Mouse (Mus musculus): ENCODE data around the gene Zbtb16. TPM values are rescaled to one million over a fixed set of nuclear protein-coding genes. Genes with fewer than 3 reads are reported as not detected.
A peak's percentile ranks its signal among the peaks of the same experiment; 100 is the strongest.

Gene Zbtb16
- total and polyA plus RNA-seq, 3 experiments = 15.7 to 150 (median 149) TPM

GRCm38 (mm10) chr9:48833493-48833892 lies 2.5 kb downstream of the Zbtb16 start:
- Histone ChIP-seq H3K79me2 (replicated peaks; ENCODE audit: control insufficient read depth, insufficient read depth, low read length) (peaks cover 6% of the 10 kb centered on the region), H3K27me3 (ENCODE audit: control insufficient read depth, insufficient read depth, low read length) (no peaks in the 10 kb centered on the region), H3K36me3 (ENCODE audit: control insufficient read depth, insufficient read depth, low read length) (peaks cover 36% of the 10 kb centered on the region), H3K4me1 (ENCODE audit: control insufficient read depth, insufficient read depth, low read length) (peaks cover 34% of the 10 kb centered on the region), H3K27ac (no peak overlapping the region), H3K4me3 (peak overlapping the region; percentile 89; the same call in 1 of the 2 replicates), H3K9ac (ENCODE audit: low read depth, low read length) (0 out of 2 replicates have a peak overlapping the region, but pooled peaks have one; percentile 9)
- DNase-seq = peak in 1 of 2 experiments; percentile 7
- WGBS = 90% methylated on average over 11 of the region's 11 CpGs
- TF ChIP-seq POLR2A (IDR thresholded peaks at IDR 0.05; ENCODE audit: insufficient read depth, low read depth, low read length) = no peak
- no peak for TF ChIP-seq CTCF (IDR thresholded peaks at IDR 0.05)
- no peak for TF ChIP-seq EP300 (IDR thresholded peaks at IDR 0.05; ENCODE audit: insufficient read depth, low read depth, low read length)
- intact Hi-C loops (cut with DNase I) = no loop called here

GRCm38 (mm10) chr9:48832473-48833100 lies 3.4 kb downstream of the Zbtb16 start:
- H3K4me1 ChIP-seq (ENCODE audit: control insufficient read depth, insufficient read depth, low read length) = peaks cover 34% of the 10 kb centered on the region
- H3K36me3 ChIP-seq (ENCODE audit: control insufficient read depth, insufficient read depth, low read length) = peaks cover 45% of the 10 kb centered on the region
- H3K9ac ChIP-seq (ENCODE audit: low read depth, low read length) = no peak overlapping the region
- no peak overlapping the region for H3K27ac ChIP-seq
- intact Hi-C loops (cut with DNase I) = no loop called here
- H3K27me3 ChIP-seq (ENCODE audit: control insufficient read depth, insufficient read depth, low read length) = no peaks in the 10 kb centered on the region
- 86% methylated on average over 20 of the region's 20 CpGs for WGBS
- DNase-seq = peak; percentile 19 to 34
- no peak overlapping the region for H3K4me3 ChIP-seq
- TF ChIP-seq CTCF (IDR thresholded peaks at IDR 0.05) (no peak), POLR2A (IDR thresholded peaks at IDR 0.05; ENCODE audit: insufficient read depth, low read depth, low read length) (no peak), EP300 (IDR thresholded peaks at IDR 0.05; ENCODE audit: insufficient read depth, low read depth, low read length) (no peak)
- peaks cover 6% of the 10 kb centered on the region for H3K79me2 ChIP-seq (replicated peaks; ENCODE audit: control insufficient read depth, insufficient read depth, low read length)

- Histone ChIP-seq H3K79me2 (replicated peaks; ENCODE audit: control insufficient read depth, insufficient read depth, low read length) (peaks cover 6% of the 10 kb centered on the region), H3K27ac (no peak overlapping the region), H3K27me3 (ENCODE audit: control insufficient read depth, insufficient read depth, low read length) (no peaks in the 10 kb centered on the region), H3K36me3 (ENCODE audit: control insufficient read depth, insufficient read depth, low read length) (peaks cover 51% of the 10 kb centered on the region), H3K9ac (ENCODE audit: low read depth, low read length) (peak overlapping the region; percentile 28), H3K4me3 (peak overlapping the region; percentile 34; the same call in 1 of the 2 replicates), H3K4me1 (ENCODE audit: control insufficient read depth, insufficient read depth, low read length) (peaks cover 37% of the 10 kb centered on the region)
- 85% methylated on average over 23 of the region's 23 CpGs for WGBS
- peak; percentile 12 to 40 for DNase-seq
- TF ChIP-seq EP300 (IDR thresholded peaks at IDR 0.05; ENCODE audit: insufficient read depth, low read depth, low read length) (0 out of 2 replicates have a peak, but pooled peaks have one; percentile 19), CTCF (IDR thresholded peaks at IDR 0.05) (no peak), POLR2A (IDR thresholded peaks at IDR 0.05; ENCODE audit: insufficient read depth, low read depth, low read length) (peak; percentile 15; the same call in 1 of the 2 replicates)
- intact Hi-C loops (cut with DNase I) = no loop called here
These were observed 4.2 kb downstream of the Zbtb16 start for GRCm38 (mm10) chr9:48831560-48832460.

- 55% methylated on average over 7 of the region's 7 CpGs for WGBS
- peaks cover 73% of the 10 kb centered on the region for H3K36me3 ChIP-seq (ENCODE audit: control insufficient read depth, insufficient read depth, low read length)
- no peak overlapping the region for H3K4me3 ChIP-seq
- peak in 1 of 2 experiments; percentile 20 for DNase-seq
- H3K4me1 ChIP-seq (ENCODE audit: control insufficient read depth, insufficient read depth, low read length) = peaks cover 53% of the 10 kb centered on the region
- H3K27me3 ChIP-seq (ENCODE audit: control insufficient read depth, insufficient read depth, low read length) = no peaks in the 10 kb centered on the region
- H3K79me2 ChIP-seq (replicated peaks; ENCODE audit: control insufficient read depth, insufficient read depth, low read length) = peaks cover 13% of the 10 kb centered on the region
- H3K27ac ChIP-seq = no peak overlapping the region
- no peak overlapping the region for H3K9ac ChIP-seq (ENCODE audit: low read depth, low read length)
- 0 out of 2 replicates have a peak, but pooled peaks have one; percentile 16 for TF ChIP-seq EP300 (IDR thresholded peaks at IDR 0.05; ENCODE audit: insufficient read depth, low read depth, low read length)
- TF ChIP-seq POLR2A (IDR thresholded peaks at IDR 0.05; ENCODE audit: insufficient read depth, low read depth, low read length) = no peak
- intact Hi-C loops (cut with DNase I) = no loop called here
These were observed 7.2 kb downstream of the Zbtb16 start for GRCm38 (mm10) chr9:48828839-48829238.

- Histone ChIP-seq H3K4me1 (ENCODE audit: control insufficient read depth, insufficient read depth, low read length) (peaks cover 52% of the 10 kb centered on the region), H3K36me3 (ENCODE audit: control insufficient read depth, insufficient read depth, low read length) (peaks cover 66% of the 10 kb centered on the region), H3K27ac (peak overlapping the region; percentile 26; the same call in 1 of the 2 replicates), H3K79me2 (replicated peaks; ENCODE audit: control insufficient read depth, insufficient read depth, low read length) (peaks cover 9% of the 10 kb centered on the region), H3K4me3 (no peak overlapping the region), H3K9ac (ENCODE audit: low read depth, low read length) (no peak overlapping the region), H3K27me3 (ENCODE audit: control insufficient read depth, insufficient read depth, low read length) (no peaks in the 10 kb centered on the region)
- intact Hi-C loops (cut with DNase I) = no loop called here
- DNase-seq = peak in 1 of 2 experiments; percentile 24
- 39% methylated on average over 7 of the region's 7 CpGs for WGBS
- TF ChIP-seq POLR2A (IDR thresholded peaks at IDR 0.05; ENCODE audit: insufficient read depth, low read depth, low read length) = no peak
- TF ChIP-seq EP300 (IDR thresholded peaks at IDR 0.05; ENCODE audit: insufficient read depth, low read depth, low read length) = 0 out of 2 replicates have a peak, but pooled peaks have one; percentile 22
- no peak for TF ChIP-seq CTCF (IDR thresholded peaks at IDR 0.05)
These were observed 9.6 kb downstream of the Zbtb16 start for GRCm38 (mm10) chr9:48826377-48826889.
